Mouse (Mus musculus): Measurements from ENCODE around the gene Tma7. TPM values are rescaled to one million over a fixed set of nuclear protein-coding genes. Genes with fewer than 3 reads are reported as not detected.

The Tma7 gene
- total RNA-seq, 2 experiments from 2014 or later: 113 to 530 TPM

DNA sequence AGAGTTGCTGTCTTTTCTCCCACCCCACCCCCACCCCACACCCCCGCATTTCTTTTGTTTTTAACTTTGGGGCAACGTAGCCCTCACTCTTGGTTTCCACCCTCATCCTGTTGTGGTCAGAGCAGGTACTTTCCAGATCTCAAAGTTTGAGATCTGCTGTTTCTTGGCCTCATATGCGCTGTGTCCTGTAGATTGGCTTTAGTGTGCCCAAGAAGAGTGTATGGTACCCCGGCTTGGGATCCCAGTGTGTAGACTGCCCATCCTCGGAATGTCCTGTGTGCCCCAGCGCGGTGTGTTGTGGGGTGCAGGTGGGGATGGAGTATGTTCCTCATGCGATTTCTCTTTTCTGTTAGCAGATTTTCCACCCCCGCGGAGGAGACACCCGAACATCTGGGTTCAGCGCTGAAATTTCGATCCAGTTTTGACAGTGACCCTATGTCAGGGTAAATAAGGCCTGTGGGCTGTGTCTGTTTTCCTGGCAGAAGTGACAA is 31.3 kb downstream of the Tma7 start:
- ATAC-seq (replicated peaks; ENCODE audit: low FRiP score, low TSS enrichment, poor library complexity, severe bottlenecking): no peak

DNA sequence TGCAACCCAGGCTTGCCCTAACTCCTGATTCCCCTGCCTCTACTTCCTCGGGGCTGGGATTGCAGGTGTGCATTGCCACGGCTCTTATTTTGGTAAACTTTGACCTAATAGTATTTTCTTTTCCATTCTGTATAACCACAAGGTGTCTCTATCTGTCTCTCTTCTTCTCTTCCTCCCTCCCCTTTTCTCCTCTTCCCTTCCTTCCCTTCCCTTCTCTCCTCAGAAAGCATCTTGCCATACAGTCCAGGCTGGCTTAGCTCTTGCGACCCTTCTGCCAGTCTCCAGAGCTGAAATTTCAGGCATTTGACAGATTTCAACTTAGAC is 31.8 kb downstream of the Tma7 start:
- ATAC-seq (replicated peaks; ENCODE audit: low FRiP score, low TSS enrichment, poor library complexity, severe bottlenecking): no peak

DNA sequence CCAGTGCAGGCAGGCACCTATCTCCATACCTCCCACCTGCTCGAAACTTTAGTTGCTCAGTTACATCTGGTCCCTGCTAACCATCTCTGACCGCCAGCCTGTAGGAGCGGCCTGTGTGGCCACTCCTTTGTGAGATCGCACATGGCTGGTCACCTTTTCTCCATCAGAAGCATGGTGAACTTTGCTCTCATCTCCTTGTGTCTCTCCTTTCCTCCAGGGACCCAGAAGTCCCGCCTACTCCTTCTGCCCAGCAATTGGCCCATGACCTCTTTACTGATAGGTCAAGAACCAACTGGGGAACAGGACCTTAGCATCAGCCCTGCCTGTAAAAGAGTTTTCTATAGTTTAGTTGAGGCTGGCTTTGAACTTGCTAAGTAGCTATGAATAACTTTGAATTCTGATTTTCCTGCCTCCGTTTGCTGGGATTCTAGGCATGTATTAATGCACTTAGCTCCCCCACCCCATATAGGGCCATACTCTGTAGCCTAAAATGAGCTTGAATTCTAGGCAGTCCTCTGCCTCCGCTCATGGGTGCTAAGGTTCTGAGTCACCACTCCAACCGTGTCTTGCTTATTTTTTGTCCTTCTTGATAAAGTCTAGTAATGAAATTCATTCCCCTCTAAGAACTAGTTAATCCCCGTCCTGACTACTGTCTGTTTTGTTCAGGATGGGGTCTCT is 32.3 kb downstream of the Tma7 start:
- ATAC-seq (replicated peaks; ENCODE audit: low FRiP score, low TSS enrichment, poor library complexity, severe bottlenecking): no peak

DNA sequence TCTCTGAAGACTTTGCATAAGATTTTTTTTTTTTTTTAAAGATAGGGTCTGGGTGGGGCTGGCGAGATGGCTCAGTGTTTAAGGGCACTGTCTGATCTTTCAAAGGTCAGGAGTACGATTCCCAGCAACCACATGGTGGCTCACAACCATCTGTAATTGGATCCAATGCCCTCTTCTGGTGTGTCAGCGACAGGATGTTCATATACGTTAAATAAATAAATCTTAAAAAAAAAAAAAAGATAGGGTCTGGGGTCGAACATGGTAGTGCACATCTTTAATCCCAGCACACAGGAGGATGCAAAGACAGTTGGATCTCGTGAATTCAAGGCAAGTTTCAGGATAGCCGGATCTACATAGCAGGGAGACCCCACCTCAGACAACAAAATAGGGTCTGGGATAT is 33.1 kb downstream of the Tma7 start:
- ATAC-seq (replicated peaks; ENCODE audit: low FRiP score, low TSS enrichment, poor library complexity, severe bottlenecking): no peak

DNA sequence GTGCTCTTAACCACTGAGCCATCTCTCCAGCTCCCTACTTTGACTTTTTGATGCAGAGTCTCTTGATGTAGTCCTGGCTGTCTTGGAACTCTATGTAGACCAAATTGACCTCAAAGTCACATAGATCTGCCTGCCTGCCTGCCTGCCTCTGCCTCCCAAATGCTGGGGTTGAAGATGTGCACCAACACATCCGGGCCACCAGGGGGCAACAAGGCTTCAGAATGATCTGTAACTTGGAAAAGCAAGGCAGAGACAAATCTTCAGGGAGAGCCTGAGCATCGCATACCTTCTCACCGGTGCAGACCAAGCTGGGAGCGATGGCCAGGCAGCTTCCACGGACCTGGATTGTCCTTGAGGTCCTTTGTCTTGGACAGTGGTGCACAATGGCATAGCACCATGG is 36.1 kb downstream of the Tma7 start:
- peak; percentile 98 for ATAC-seq (replicated peaks; ENCODE audit: low FRiP score, low TSS enrichment, poor library complexity, severe bottlenecking)

DNA sequence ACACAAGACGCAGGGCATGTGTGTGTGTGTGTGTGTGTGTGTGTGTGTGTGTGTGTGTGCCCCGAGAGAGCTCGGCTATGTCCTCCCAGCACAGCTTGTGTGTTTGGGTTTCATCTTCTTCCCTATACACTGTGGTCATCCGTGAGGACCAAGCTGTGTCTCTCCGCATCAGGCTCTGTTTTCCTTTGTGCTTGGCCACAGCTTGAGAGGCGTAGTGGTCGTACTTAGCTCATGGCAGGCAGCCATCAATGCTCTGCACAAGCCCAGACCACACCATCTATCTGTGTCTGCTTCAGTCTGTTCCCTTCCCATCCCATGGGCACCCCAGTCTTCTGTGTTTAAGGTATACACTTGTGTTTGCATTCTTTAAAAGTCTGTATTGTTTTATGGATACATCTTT is 41.0 kb downstream of the Tma7 start:
- no peak for ATAC-seq (replicated peaks; ENCODE audit: low FRiP score, low TSS enrichment, poor library complexity, severe bottlenecking)

DNA sequence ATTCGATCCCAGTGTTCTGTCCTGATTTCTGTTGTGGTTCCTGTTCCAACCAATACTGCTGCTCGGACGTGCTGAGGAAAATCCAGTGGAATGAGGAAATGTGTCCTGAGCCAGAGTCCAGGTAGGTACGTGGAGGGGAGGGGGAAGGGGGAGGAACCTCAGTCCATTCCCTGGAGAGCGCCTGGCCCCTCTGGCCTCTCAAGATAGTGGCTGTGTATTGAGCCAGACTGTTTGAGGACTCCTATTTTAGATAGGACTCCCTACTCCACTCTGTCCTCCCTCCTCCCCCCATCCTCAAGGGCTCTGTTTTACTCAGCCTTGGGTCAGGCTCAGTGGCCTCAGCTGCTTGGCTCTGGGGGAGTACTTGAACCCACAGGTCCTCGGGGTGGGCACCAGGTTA is 41.5 kb downstream of the Tma7 start:
- ATAC-seq (replicated peaks; ENCODE audit: low FRiP score, low TSS enrichment, poor library complexity, severe bottlenecking): no peak

DNA sequence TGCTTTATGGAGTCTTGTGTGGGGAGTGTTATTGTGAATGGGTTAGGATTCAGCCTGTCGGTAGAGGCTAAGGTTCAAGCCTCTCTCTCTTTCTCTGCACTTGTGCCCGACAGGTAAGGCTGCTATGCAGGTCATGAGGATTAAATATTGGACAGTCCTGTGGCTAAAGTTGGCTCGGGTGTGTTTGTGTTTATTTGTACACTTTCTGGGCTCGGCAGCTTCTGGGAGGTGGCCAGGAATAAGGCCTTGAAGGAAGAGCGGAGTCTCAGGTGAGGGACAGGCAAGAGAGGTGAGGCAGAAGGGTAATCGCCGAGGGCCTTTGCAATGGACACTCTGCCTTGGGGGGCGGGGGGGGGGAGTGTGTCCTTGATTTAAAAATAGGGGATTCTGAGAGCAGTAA is 42.2 kb downstream of the Tma7 start:
- ATAC-seq (replicated peaks; ENCODE audit: low FRiP score, low TSS enrichment, poor library complexity, severe bottlenecking): no peak

DNA sequence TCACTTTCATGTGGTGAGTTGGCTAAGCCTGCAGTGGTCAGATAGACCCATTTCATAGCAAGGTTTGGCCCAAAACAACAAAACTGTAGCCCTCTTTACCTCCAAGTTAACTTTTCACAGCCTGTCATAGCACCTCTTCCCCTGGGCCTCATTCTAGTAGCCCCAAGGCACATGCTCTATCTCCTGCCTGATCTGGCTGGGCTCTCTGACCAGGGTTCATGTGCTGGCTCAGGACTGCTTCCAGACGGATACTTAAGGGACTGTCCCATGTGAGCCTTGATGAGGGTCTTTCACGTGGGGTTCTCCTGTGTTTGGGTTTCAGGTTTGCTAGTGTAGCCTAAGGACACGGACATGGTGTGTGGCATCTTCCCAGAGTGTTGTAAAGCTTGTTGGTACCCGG is 42.7 kb downstream of the Tma7 start:
- ATAC-seq (replicated peaks; ENCODE audit: low FRiP score, low TSS enrichment, poor library complexity, severe bottlenecking): no peak

DNA sequence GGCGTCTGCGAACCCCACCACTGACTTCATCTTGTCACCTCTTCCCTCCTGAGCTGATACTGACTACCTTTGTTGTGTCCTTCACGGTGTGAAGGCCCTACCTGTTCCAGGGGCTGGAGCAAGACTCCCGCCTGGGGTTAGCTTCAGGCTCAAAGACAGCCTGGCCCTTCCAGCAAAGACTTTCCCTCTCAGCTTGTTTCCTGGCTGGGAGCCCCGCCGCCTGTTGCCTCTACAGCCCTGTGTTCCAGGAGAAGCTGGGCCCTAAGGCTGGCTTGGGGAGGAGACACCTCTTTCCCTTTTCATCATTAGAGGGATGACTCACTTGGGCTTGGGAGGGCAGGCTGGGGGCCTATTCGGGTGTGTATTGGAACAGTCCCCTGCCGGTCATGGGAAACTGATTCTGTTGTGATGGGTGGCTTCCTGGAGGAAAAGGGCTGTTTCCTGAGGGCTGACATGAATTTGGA is 43.5 kb downstream of the Tma7 start:
- peak; percentile 48 for ATAC-seq (replicated peaks; ENCODE audit: low FRiP score, low TSS enrichment, poor library complexity, severe bottlenecking)

DNA sequence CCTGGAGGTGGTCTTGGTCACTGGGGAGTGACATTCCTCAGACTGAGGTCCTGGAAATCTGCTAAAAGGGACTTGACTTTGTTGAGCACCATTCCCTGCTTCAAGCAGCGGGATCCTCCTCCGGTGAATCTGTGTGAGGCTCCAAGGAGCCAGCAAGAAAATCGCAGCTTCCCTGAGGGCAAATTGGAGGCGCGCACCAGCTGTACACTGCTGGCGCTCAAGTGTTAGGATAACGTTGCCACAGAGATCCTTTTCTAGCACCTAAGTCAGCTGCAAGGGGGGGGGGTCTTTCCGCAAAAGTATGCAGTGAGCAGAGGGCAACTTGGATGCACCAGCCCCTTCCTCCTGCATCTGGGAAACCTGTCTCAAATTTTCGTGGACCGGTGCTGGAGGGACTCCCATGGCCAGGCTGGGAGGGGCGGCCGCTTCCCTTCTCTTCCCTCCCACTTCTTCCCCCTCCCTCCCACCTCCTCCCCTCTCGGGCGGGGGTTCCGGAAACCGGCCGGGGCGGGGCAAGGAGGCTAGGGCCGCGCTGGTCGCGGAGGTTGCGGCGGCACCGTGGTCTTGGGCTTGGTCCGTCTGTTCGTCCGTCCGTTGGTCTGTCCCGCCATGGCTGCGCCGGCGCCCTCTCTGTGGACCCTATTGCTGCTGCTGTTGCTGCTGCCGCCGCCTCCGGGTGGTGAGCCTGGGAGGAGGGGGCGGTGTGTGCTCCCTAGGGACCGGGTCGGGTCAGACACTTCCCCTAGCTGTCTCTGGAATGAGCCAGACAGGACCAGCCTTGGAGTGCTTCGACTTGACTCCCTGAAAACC is 44.1 kb downstream of the Tma7 start, which contains the start of gene Shisa5:
Shisa5 (plus strand) TSS at position 480 of the 810 bp plus-strand sequence.
- peak; percentile 90 for ATAC-seq (replicated peaks; ENCODE audit: low FRiP score, low TSS enrichment, poor library complexity, severe bottlenecking)

DNA sequence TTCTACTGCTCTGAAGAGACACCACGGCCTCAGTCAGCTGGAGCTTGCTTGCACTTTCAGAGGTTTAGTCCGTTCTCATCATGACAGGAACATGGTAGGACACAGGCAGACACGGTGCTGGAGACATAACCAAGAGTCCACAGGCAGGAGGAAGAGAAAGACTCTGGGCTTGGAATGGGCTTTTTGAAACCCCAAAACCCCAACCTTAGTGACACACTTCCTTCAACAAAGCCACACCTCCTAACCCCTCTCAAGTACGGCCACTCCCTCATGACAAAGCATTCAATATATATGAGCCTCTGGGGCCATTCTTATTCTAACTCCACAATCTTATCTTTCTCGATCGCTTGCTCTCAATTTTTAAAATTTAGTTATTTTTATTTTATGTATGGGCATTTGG is 50.0 kb downstream of the Tma7 start:
- 0 out of 2 replicates have a peak, but pooled peaks have one; percentile 63 for ATAC-seq (replicated peaks; ENCODE audit: low FRiP score, low TSS enrichment, poor library complexity, severe bottlenecking)

DNA sequence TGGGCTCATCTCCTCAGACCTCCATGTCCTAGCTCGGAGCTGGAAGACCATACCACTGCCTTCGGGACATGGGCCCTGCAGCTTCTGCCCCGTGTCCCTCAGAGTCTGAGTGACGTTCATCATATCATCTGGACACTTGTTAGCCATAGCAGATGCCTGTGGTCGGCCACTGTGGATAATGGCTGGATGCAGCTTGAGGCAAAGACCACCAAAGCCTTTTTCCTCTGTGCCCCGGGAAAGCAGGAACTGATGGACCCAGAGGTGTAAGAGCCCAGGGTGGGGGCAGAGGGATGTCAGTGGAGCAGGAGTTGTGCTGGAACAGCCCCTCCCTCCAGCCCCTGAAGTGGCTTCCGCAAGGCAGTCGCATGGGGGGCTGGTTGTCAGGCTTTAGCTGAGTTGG is 50.7 kb downstream of the Tma7 start:
- no peak for ATAC-seq (replicated peaks; ENCODE audit: low FRiP score, low TSS enrichment, poor library complexity, severe bottlenecking)

DNA sequence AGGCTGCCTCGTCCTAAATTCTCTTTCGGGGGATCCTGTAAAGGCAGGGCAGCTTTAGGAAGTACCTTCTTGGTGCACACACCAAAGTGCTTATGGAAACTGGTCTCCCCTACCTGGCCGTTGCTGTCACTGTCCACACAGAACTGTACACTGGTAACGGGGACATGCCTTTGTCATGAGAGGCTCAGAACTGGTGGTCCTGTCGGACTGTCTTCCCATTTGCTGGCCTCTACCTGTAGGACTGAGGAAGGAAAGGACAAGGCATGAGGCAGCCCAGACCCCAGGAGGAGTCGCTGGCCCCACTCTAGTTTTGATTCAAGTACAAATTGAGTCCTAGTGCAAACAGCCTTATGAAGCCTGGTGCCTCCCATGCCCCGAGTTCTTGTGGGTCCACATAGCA is 51.4 kb downstream of the Tma7 start:
- no peak for ATAC-seq (replicated peaks; ENCODE audit: low FRiP score, low TSS enrichment, poor library complexity, severe bottlenecking)

DNA sequence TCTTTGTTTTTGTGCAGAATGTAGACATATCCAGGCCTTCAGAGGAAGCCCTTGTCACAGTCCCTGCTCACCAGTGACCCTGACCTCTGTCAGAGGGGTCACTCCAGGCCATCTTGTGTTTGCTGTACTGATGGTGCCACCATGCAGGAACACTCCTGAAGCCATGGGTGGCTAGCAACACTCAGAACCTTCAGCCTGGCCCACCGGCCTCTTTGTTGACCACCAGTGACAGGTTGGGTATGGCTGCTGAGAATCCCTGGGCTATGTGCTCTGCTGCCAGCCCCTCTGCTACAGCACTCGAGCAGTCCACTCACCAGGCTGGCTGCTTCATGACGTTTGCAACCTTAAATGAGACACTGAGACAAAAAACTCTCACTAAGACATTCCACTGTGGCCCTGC is 52.1 kb downstream of the Tma7 start:
- no peak for ATAC-seq (replicated peaks; ENCODE audit: low FRiP score, low TSS enrichment, poor library complexity, severe bottlenecking)

DNA sequence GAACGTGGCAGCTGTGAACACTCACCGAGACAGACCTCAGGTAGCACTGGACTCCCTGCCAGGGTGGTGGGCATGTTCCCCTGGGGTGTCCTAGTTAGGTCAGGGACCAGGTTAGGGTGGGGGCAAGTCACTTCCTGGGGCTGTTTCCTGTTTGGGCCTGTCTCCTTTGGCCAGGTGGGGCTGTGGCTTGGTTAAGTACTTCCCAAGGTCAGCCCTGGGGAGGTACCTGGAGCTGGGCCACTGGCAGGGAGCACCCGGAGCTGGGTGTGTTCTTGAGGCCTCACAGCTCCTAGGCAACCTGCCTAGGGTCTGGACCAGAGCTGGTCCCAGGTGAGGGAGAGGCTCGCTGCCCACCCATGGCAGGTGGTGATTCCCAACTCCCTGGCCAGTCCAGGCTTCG is 53.5 kb downstream of the Tma7 start:
- no peak for ATAC-seq (replicated peaks; ENCODE audit: low FRiP score, low TSS enrichment, poor library complexity, severe bottlenecking)

DNA sequence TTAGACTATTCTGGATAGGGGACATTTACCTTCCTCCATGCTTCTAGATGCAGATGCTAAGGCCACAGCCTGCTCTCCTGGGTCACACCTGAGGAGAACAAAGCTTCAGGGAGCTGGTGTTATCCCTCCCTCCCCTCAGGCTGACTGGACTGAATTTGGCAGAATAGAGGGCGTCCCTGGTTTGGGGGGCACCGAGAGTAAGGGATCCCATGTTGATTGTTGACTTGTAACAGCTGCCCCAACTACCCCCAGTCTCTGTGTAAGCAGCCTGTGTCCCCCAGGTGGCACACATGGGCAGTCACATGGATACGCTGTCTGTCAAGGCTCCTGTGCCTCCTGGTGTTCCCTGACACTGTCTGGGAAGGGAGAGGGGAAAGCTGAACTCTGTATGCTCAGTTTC is 54.0 kb downstream of the Tma7 start:
- ATAC-seq (replicated peaks; ENCODE audit: low FRiP score, low TSS enrichment, poor library complexity, severe bottlenecking): no peak

DNA sequence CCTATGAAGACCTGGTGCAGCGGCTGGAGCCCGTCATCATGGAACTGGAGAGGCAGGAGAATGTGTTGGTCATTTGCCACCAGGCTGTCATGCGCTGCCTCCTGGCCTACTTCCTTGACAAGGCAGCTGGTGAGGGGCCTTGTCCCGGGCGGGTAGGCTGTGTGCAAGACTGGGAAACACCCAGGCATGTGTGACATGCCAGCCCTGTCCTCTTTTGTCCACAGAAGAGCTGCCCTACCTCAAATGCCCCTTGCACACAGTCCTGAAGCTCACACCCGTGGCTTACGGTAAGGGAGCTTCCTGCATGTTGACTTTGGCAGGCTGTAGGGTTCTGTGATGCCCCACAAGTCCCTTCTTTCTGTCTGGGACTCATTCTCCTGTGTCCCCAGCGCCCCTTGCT is 54.9 kb downstream of the Tma7 start:
- no peak for ATAC-seq (replicated peaks; ENCODE audit: low FRiP score, low TSS enrichment, poor library complexity, severe bottlenecking)

Data from megakaryocyte-erythroid progenitor cell, adult 5-6 weeks (primary cell).